Mouse (Mus musculus): ENCODE measurements at regions not wholly inside any gene's neighbourhood (a gene's known extent, or its start where the extent isn't known, plus 50 kb on each side); places are given as distances from the start of the nearest gene placed in this dataset.

DNA sequence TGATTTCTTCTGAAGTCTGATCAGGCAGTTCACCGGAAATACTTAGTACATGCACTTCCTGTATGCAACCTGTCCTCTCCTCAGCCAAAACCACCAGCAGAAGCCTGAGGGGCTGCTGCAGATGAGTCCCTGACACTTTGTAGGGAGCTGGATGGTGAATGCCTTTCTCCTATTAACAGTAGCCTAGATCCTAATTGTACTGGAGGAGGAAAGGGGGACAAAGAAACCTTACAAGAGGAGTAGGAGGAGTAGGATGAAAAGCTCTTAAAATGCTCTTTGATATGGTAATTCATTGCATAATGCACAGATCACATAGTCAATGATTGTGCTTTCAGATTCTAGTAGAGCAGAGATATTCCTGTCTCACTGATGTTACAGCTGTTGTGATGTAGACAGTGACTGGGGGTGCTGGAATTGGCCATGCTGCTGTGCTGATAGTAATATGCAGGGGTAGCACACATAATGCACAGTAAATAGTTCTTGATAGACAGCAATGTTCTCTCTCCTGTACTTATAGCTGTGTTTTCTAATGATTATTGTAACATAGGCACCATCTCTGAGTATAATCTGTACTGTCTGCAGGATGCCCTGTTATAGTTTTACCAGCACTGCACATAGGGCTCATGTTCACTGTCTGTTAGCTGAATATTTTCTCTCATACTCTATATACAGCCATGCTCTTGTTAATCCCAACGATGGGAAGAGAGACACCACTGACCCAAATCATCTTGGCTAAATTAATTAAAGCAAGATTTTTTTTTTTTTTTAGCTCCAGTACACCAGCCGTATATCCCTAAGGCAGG is 874.4 kb downstream of the Car8 start:
- TF ChIP-seq PAX5 (IDR thresholded peaks at IDR 0.05; ENCODE audit: low read length) (no peak), POLR2AphosphoS2 (IDR thresholded peaks at IDR 0.05; ENCODE audit: low read depth, low read length) (no peak), HCFC1 (IDR thresholded peaks at IDR 0.05; ENCODE audit: low read depth, low read length) (no peak), ZMIZ1 (IDR thresholded peaks at IDR 0.05; ENCODE audit: low read depth, low read length) (no peak), CHD1 (IDR thresholded peaks at IDR 0.05; ENCODE audit: low read depth, low read length) (no peak), CTCF (conservative IDR thresholded peaks at IDR 0.05 in 1 of 2, IDR thresholded peaks at IDR 0.05 in 1 of 2; ENCODE audit: low read depth in 2 of 2, low read length in 2 of 2) (no peak), TCF12 (IDR thresholded peaks at IDR 0.05; ENCODE audit: low read depth, low read length) (no peak), POLR2A (IDR thresholded peaks at IDR 0.05; ENCODE audit: low read depth, low read length) (no peak), MAX (IDR thresholded peaks at IDR 0.05; ENCODE audit: low read length) (no peak), USF2 (conservative IDR thresholded peaks at IDR 0.05; ENCODE audit: low read depth, low read length) (no peak)

Measured in CH12.LX (cell line).